Mouse (Mus musculus) erythroblast, embryonic 14.5 days (primary cell): ENCODE data around the gene Dnm3.

Source experiments
- GATA1 ChIP-seq: IDR thresholded peaks from 2 replicates; pipeline ENCODE4 v1.6.1; 2012; ENCODE audit warnings: low read length, inconsistent platforms, mixed read lengths
- TAL1 ChIP-seq: IDR thresholded peaks from 3 replicates; pipeline ENCODE4 v1.6.1; 2012; ENCODE audit warnings: low read length, inconsistent platforms, mixed read lengths

DNA sequence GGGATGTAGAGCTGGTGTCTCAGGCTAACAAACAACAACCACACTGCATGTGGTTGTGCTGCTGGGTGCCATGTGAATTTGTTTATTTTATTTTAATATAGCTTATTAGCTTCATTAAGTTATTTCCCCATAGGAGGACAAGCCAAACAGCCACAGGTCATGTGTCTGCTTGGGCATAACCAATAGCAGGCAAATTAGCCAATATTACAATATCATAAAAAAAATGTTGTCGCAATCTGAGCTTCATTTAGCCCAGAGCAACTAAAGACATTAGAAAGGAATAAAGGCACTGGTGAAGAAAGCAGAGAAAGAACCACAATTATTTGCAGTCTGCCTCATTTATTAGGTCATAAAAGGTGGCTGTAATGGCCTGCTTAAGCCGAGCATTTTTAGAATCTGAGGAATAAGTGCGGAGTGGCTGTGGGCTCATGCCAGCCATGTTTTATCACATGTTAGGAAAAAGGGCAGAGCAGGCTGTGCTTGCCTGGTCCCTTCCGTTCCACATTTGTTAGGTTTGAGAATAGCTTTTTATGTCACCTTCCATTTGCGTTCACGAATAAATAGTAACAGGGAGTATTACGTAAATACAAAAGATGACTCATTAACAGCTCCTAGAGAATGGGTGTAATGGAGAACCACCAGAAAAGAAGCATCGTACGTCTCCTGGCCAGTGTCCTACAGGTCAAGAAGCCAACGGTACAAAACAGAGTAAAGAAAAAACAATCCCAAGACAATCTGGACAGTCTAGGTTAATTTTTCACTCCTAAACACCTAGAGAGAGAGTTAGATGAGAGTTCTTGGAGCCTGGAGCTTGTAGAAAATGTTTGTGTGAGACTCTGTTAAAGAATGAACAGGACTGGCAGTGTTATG is 376.6 kb downstream of the Dnm3 start:
- TF ChIP-seq TAL1 = no peak
- no peak for TF ChIP-seq GATA1
